Mouse (Mus musculus) testis, adult 2 months (tissue): ENCODE results near the gene Trim9. TPM values are rescaled to one million over a fixed set of nuclear protein-coding genes. Genes with fewer than 3 reads are reported as not detected.

Experiments
- H3K27ac ChIP-seq: fragments of 200-500 bp; 2 replicates; pipeline ENCODE4 v1.5.1; 2012; ENCODE audit warnings: low read depth, low read length; ENCODE audit not compliant: control insufficient read depth, insufficient read depth
- H3K27me3 ChIP-seq: fragments of 200-500 bp; 2 replicates; pipeline ENCODE4 v1.6.1; 2012; ENCODE audit warnings: mild to moderate bottlenecking, low read length, moderate library complexity; ENCODE audit not compliant: control insufficient read depth, insufficient read depth
- H3K36me3 ChIP-seq: fragments of 200-500 bp; 2 replicates; pipeline ENCODE4 v1.6.1; 2012; ENCODE audit warnings: mild to moderate bottlenecking, low read length; ENCODE audit not compliant: control insufficient read depth, insufficient read depth
- H3K4me1 ChIP-seq: fragments of 200-500 bp; 2 replicates; pipeline ENCODE4 v1.6.1; 2012; ENCODE audit warnings: low read length; ENCODE audit not compliant: control insufficient read depth, insufficient read depth
- H3K4me3 ChIP-seq: fragments of 200-500 bp; 2 replicates; pipeline ENCODE4 v1.5.1; 2012; ENCODE audit warnings: low read depth, mild to moderate bottlenecking, low read length, moderate library complexity, mixed read lengths; ENCODE audit not compliant: control insufficient read depth
- CTCF ChIP-seq: fragments of 200-500 bp; IDR thresholded peaks from 2 replicates; pipeline ENCODE4 v1.5.1; 2012; ENCODE audit warnings: low read depth, mild to moderate bottlenecking, inconsistent platforms, low read length, moderate library complexity; ENCODE audit not compliant: control insufficient read depth, insufficient read depth, insufficient replicate concordance
- POLR2A ChIP-seq: fragments of 200-500 bp; IDR thresholded peaks from 2 replicates; pipeline ENCODE4 v1.6.1; 2012; ENCODE audit warnings: low read depth, mild to moderate bottlenecking, inconsistent platforms, low read length, moderate library complexity; ENCODE audit not compliant: control insufficient read depth
- polyA plus RNA-seq: library from polyadenylated mRNA; depleted of rRNA; stranded (reverse); fragments of >200 nt; gene quantifications from 2 replicates; pipeline ENCODE4 v1.2.3, GENCODE M21; 2012

Trim9 gene
- polyA plus RNA-seq, 1 experiment = 0.61 TPM

- no peaks in the 10 kb centered on the region for H3K36me3 ChIP-seq
- H3K27ac ChIP-seq = no peak overlapping the region
- H3K4me3 ChIP-seq = no peak overlapping the region
- TF ChIP-seq CTCF = no peak
- TF ChIP-seq POLR2A = no peak
- no peaks in the 10 kb centered on the region for H3K27me3 ChIP-seq
- no peaks in the 10 kb centered on the region; the same call in 1 of the 2 replicates for H3K4me1 ChIP-seq
Observed at GRCm38 (mm10) chr12:70326393-70326792, 21.0 kb downstream of the Trim9 start.

DNA sequence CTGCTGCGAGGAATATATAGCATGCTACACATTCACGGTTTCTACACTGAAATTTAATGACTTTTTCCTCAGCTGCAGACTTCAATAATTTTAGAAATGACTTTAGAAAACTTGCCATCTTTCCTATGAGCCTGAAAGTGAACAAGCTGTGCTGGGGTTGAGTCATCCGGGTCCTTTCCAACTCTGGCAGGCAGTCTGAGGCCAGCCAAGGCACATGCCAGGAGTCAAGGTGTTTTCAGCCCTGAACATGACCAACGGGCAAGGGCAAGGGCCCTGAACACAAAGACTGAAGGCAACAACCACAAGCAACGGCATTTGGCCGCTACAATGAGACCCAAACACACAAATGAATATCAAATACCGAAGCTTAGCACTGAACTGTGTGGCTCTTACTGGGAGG, 21.6 kb downstream of the Trim9 start:
- Histone ChIP-seq H3K36me3 (no peaks in the 10 kb centered on the region), H3K4me1 (no peaks in the 10 kb centered on the region; the same call in 1 of the 2 replicates), H3K27ac (no peak overlapping the region), H3K4me3 (no peak overlapping the region), H3K27me3 (no peaks in the 10 kb centered on the region)
- TF ChIP-seq CTCF = no peak
- no peak for TF ChIP-seq POLR2A

GRCm38 (mm10) chr12:70322790-70323189, 24.6 kb downstream of the Trim9 start:
- Histone ChIP-seq H3K27ac (no peak overlapping the region), H3K4me1 (no peaks in the 10 kb centered on the region; the same call in 1 of the 2 replicates), H3K27me3 (no peaks in the 10 kb centered on the region), H3K4me3 (no peak overlapping the region), H3K36me3 (no peaks in the 10 kb centered on the region)
- no peak for TF ChIP-seq POLR2A
- no peak for TF ChIP-seq CTCF

- TF ChIP-seq POLR2A (no peak), CTCF (no peak)
- no peaks in the 10 kb centered on the region for H3K27me3 ChIP-seq
Observed at GRCm38 (mm10) chr12:70316147-70316546, 31.3 kb downstream of the Trim9 start.

GRCm38 (mm10) chr12:70307881-70308280, 39.5 kb downstream of the Trim9 start:
- H3K36me3 ChIP-seq = no peaks in the 10 kb centered on the region
- H3K27me3 ChIP-seq = no peaks in the 10 kb centered on the region
- H3K4me3 ChIP-seq = no peak overlapping the region
- no peak overlapping the region for H3K27ac ChIP-seq
- no peaks in the 10 kb centered on the region; the same call in 1 of the 2 replicates for H3K4me1 ChIP-seq
- TF ChIP-seq POLR2A (no peak), CTCF (no peak)

More at GRCm38 (mm10) chr12:70316147-70316546, 31.3 kb downstream of the Trim9 start:
- Histone ChIP-seq H3K36me3 (no peaks in the 10 kb centered on the region), H3K4me3 (no peak overlapping the region), H3K4me1 (no peaks in the 10 kb centered on the region), H3K27ac (no peak overlapping the region)

DNA sequence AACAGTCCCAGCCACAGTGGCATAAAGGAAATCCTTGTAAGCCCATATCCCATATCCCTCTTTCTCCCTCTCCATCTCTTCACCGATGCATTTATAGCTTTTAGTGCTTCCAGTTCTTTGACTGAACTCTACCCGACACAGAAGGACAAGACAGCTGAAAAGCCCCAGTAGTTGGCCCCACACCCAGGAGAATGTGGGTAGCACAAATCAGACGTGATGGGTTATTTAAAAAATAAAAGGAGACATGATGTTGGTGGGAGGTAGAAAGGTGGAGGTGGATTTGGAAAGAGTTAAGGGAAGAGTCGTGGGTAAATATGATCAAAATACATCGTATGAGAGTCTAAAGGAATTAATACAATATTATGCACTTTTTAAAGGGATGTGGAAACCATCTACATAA, 40.4 kb downstream of the Trim9 start:
- Histone ChIP-seq H3K36me3 (no peaks in the 10 kb centered on the region), H3K27ac (no peak overlapping the region), H3K4me3 (no peak overlapping the region), H3K27me3 (no peaks in the 10 kb centered on the region), H3K4me1 (no peaks in the 10 kb centered on the region; the same call in 1 of the 2 replicates)
- TF ChIP-seq POLR2A (no peak), CTCF (no peak)

DNA sequence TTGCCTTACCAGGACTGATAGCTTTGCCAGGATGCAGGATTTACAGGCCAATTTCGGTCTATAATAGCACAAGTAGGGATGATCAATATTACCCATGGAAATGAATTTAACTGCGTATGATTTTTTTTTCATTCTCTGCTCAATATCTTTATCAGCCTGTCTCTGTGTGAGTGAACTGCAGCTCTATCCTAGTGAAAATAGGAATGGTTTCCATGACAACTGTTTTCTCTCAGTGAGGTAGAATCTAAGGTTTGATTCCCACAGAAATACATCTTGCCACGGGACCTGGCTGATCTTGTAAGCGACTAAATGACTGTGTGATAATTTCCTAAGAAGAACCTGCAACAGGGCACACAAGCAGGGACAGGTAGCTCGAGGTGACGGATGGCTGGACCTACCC, 43.4 kb downstream of the Trim9 start:
- Histone ChIP-seq H3K4me3 (no peak overlapping the region), H3K36me3 (no peaks in the 10 kb centered on the region), H3K27me3 (no peaks in the 10 kb centered on the region), H3K27ac (no peak overlapping the region), H3K4me1 (no peaks in the 10 kb centered on the region; the same call in 1 of the 2 replicates)
- TF ChIP-seq POLR2A = no peak

DNA sequence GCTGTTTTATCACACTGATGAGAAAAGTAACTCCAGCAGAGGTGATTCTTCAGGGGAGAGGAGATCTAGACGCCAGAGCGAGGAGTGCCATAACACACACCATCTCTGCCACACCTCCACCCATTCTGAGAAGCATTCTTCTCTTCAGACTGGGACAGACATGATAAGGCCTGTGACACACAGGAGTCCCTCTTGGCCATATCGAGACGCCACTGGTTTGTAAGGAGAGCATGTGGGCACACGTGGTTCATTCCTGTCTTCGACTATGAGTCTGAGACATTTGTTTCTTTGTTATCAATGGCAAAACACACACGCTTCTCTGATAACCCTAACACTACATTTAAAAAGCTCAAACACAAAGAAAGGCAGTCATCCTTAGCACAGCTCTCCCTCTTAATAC, 43.9 kb downstream of the Trim9 start:
- Histone ChIP-seq H3K36me3 (no peaks in the 10 kb centered on the region), H3K4me3 (no peak overlapping the region), H3K4me1 (no peaks in the 10 kb centered on the region; the same call in 1 of the 2 replicates), H3K27me3 (no peaks in the 10 kb centered on the region), H3K27ac (no peak overlapping the region)
- no peak for TF ChIP-seq CTCF
